Mouse (Mus musculus) bone marrow, adult 2 months (tissue): Measurements from ENCODE around the gene Pdlim1. TPM values are rescaled to one million over a fixed set of nuclear protein-coding genes. Genes with fewer than 3 reads are reported as not detected.

Source experiments
- H3K27ac ChIP-seq: fragments of 200-500 bp; 2 replicates; pipeline ENCODE4 v1.5.1; 2012; ENCODE audit warnings: low read depth, mild to moderate bottlenecking, control low read depth, inconsistent platforms, low read length; ENCODE audit not compliant: control insufficient read depth, poor library complexity, insufficient read depth
- H3K4me1 ChIP-seq: fragments of 200-500 bp; 2 replicates; pipeline ENCODE4 v1.6.1; 2011; ENCODE audit warnings: low read length; ENCODE audit not compliant: control insufficient read depth, insufficient read depth
- H3K4me3 ChIP-seq: fragments of 200-500 bp; replicated peaks from 2 replicates; pipeline ENCODE3; 2011; ENCODE audit warnings: mild to moderate bottlenecking, low read depth, low read length, control low read depth; ENCODE audit not compliant: control insufficient read depth
- CTCF ChIP-seq: fragments of 200-500 bp; IDR thresholded peaks from 2 replicates; pipeline ENCODE4 v1.5.1; 2011; ENCODE audit warnings: low read length, control low read depth; ENCODE audit not compliant: control insufficient read depth, insufficient read depth
- POLR2A ChIP-seq: fragments of 200-500 bp; IDR thresholded peaks from 2 replicates; pipeline ENCODE4 v1.6.1; 2011; ENCODE audit warnings: low read depth, mild to moderate bottlenecking, control low read depth, low read length, borderline replicate concordance; ENCODE audit not compliant: control insufficient read depth
- whole genome bisulfite sequencing: fragments of 180-500 bp; shearing (Covaris S2); methylation state at CpG from one replicate; pipeline ENCODE4 v1.1.7; 2018; 5-methylcytosine and 5-hydroxymethylcytosine counted together
- polyA plus RNA-seq: library from polyadenylated mRNA; stranded (reverse); fragments of >200 nt; gene quantifications from 2 replicates; pipeline ENCODE4 v1.2.4, GENCODE M21; 2011; ENCODE audit warnings: low replicate concordance; ENCODE audit not compliant: missing spikeins, insufficient read depth, insufficient read length

Pdlim1 gene
- 34.1 and 51.6 TPM in 2 replicates for polyA plus RNA-seq

- Histone ChIP-seq H3K4me1 (peaks cover 2% of the 10 kb centered on the region), H3K27ac (peak within 1 kb of the TSS; percentile 76)
- WGBS, result under 1% methylated on average over 54 of the region's 54 CpGs
Measured at GRCm38 (mm10) chr19:40271308-40271892, at the start of gene Pdlim1. TSS of gene Pdlim1 (minus strand) at chr19:40271842.

GRCm38 (mm10) chr19:40319199-40319598, 47.6 kb upstream of the Pdlim1 start:
- TF ChIP-seq POLR2A (no peak), CTCF (no peak)
- H3K4me3 ChIP-seq, result no peak overlapping the region

More at GRCm38 (mm10) chr19:40271308-40271892, at the start of gene Pdlim1:
- TF ChIP-seq POLR2A (peak; percentile 49; the same call in 1 of the 2 replicates), CTCF (no peak)
- peak within 1 kb of the TSS; percentile 80 for H3K4me3 ChIP-seq

GRCm38 (mm10) chr19:40318511-40318910, 46.9 kb upstream of the Pdlim1 start:
- Histone ChIP-seq H3K27ac (no peak overlapping the region), H3K4me3 (no peak overlapping the region), H3K4me1 (no peaks in the 10 kb centered on the region)
- 89% methylated on average over 6 of the region's 6 CpGs for WGBS
- TF ChIP-seq CTCF, result no peak
- TF ChIP-seq POLR2A, result no peak

More at GRCm38 (mm10) chr19:40319199-40319598, 47.6 kb upstream of the Pdlim1 start:
- 80% methylated on average over 3 of the region's 3 CpGs for WGBS
- no peak overlapping the region for H3K27ac ChIP-seq
- no peaks in the 10 kb centered on the region for H3K4me1 ChIP-seq

GRCm38 (mm10) chr19:40317001-40317400, 45.4 kb upstream of the Pdlim1 start:
- TF ChIP-seq POLR2A (no peak), CTCF (no peak)
- 80% methylated on average over 4 of the region's 4 CpGs for WGBS
- no peaks in the 10 kb centered on the region for H3K4me1 ChIP-seq
- no peak overlapping the region for H3K4me3 ChIP-seq
- H3K27ac ChIP-seq, result no peak overlapping the region

- no peak for TF ChIP-seq CTCF
- no peak for TF ChIP-seq POLR2A
- no peak overlapping the region for H3K4me3 ChIP-seq
- 91% methylated on average over 11 of the region's 11 CpGs for whole genome bisulfite sequencing
- H3K4me1 ChIP-seq, result no peaks in the 10 kb centered on the region
- no peak overlapping the region for H3K27ac ChIP-seq
Measured at GRCm38 (mm10) chr19:40314252-40314651, 42.6 kb upstream of the Pdlim1 start.

GRCm38 (mm10) chr19:40311631-40312030, 40.0 kb upstream of the Pdlim1 start:
- Histone ChIP-seq H3K27ac (no peak overlapping the region), H3K4me3 (no peak overlapping the region), H3K4me1 (no peaks in the 10 kb centered on the region)
- WGBS, result 95% methylated on average over 8 of the region's 8 CpGs
- TF ChIP-seq POLR2A (no peak), CTCF (no peak)

GRCm38 (mm10) chr19:40310410-40311130, 38.9 kb upstream of the Pdlim1 start:
- 80% methylated on average over 15 of the region's 15 CpGs for WGBS
- no peak for TF ChIP-seq CTCF
- TF ChIP-seq POLR2A, result no peak
- Histone ChIP-seq H3K4me3 (no peak overlapping the region), H3K27ac (no peak overlapping the region), H3K4me1 (no peaks in the 10 kb centered on the region)

GRCm38 (mm10) chr19:40309911-40310310, 38.3 kb upstream of the Pdlim1 start:
- H3K4me3 ChIP-seq, result no peak overlapping the region
- no peak overlapping the region for H3K27ac ChIP-seq
- TF ChIP-seq CTCF, result no peak
- TF ChIP-seq POLR2A, result no peak
- 88% methylated on average over 12 of the region's 12 CpGs for WGBS
- H3K4me1 ChIP-seq, result no peaks in the 10 kb centered on the region
